Mouse (Mus musculus) stomach, embryonic 14.5 days (tissue): ENCODE results near the gene Hand2. TPM values are rescaled to one million over a fixed set of nuclear protein-coding genes. Genes with fewer than 3 reads are reported as not detected.

Source experiments
- ATAC-seq: fragments of 200-750 bp; cut with Nextera tagmentation; 2 replicates; pipeline ENCODE4 v1.8.0; 2017; ENCODE audit warnings: low read depth, moderate TSS enrichment; ENCODE audit not compliant: insufficient number of reproducible peaks, insufficient read depth, low FRiP score
- H3K27ac ChIP-seq: fragments of 300-500 bp; sonication (generic); 2 replicates; pipeline ENCODE4 v1.5.1; 2014; ENCODE audit warnings: mild to moderate bottlenecking, low read length, moderate library complexity, mixed read lengths
- H3K27me3 ChIP-seq: fragments of 300-500 bp; sonication (generic); 2 replicates; pipeline ENCODE4 v1.6.1; 2014; ENCODE audit warnings: low read length, control low read depth, mixed read lengths; ENCODE audit not compliant: control insufficient read depth, insufficient read depth
- H3K36me3 ChIP-seq: fragments of 300-500 bp; sonication (generic); 2 replicates; pipeline ENCODE4 v1.6.1; 2014; ENCODE audit warnings: mild to moderate bottlenecking, control low read depth, low read length, moderate library complexity, mixed read lengths; ENCODE audit not compliant: control insufficient read depth, insufficient read depth
- H3K4me1 ChIP-seq: fragments of 300-500 bp; sonication (generic); 2 replicates; pipeline ENCODE4 v1.6.1; 2014; ENCODE audit warnings: low read length, control low read depth, mixed read lengths; ENCODE audit not compliant: control insufficient read depth, insufficient read depth
- H3K4me2 ChIP-seq: fragments of 300-500 bp; sonication (generic); replicated peaks from 2 replicates; pipeline ENCODE4 v1.6.1; 2014; ENCODE audit warnings: low read depth, low read length, control low read depth
- H3K4me3 ChIP-seq: fragments of 300-500 bp; sonication (generic); 2 replicates; pipeline ENCODE4 v1.5.1; 2014; ENCODE audit warnings: low read depth, low read length, control low read depth
- H3K9ac ChIP-seq: fragments of 300-500 bp; sonication (generic); replicated peaks from 2 replicates; pipeline ENCODE4 v1.6.1; 2014; ENCODE audit warnings: low read depth, mild to moderate bottlenecking, control low read depth, low read length, moderate library complexity, mixed read lengths
- H3K9me3 ChIP-seq: fragments of 300-500 bp; sonication (generic); 2 replicates; pipeline ENCODE4 v1.6.1; 2016; ENCODE audit warnings: low read depth, low read length, control low read depth; ENCODE audit not compliant: control insufficient read depth
- WGBS: fragments of 180-500 bp; shearing (Covaris S2); extraction: QIAGEN DNeasy Blood & Tissue Kit; methylation state at CpG from one replicate; pipeline ENCODE4 v1.1.7; 2014; 5-methylcytosine and 5-hydroxymethylcytosine counted together
- polyA plus RNA-seq: library from polyadenylated mRNA; unstranded; fragments of >200 nt; fragmentation: Nextera tagmentation; extraction: Ambion mirVana; gene quantifications from 2 replicates; pipeline ENCODE4 v1.2.1, GENCODE M21; 2014

Gene Hand2
- polyA plus RNA-seq, 1 experiment from 2014 or later, result 17.7 TPM

DNA sequence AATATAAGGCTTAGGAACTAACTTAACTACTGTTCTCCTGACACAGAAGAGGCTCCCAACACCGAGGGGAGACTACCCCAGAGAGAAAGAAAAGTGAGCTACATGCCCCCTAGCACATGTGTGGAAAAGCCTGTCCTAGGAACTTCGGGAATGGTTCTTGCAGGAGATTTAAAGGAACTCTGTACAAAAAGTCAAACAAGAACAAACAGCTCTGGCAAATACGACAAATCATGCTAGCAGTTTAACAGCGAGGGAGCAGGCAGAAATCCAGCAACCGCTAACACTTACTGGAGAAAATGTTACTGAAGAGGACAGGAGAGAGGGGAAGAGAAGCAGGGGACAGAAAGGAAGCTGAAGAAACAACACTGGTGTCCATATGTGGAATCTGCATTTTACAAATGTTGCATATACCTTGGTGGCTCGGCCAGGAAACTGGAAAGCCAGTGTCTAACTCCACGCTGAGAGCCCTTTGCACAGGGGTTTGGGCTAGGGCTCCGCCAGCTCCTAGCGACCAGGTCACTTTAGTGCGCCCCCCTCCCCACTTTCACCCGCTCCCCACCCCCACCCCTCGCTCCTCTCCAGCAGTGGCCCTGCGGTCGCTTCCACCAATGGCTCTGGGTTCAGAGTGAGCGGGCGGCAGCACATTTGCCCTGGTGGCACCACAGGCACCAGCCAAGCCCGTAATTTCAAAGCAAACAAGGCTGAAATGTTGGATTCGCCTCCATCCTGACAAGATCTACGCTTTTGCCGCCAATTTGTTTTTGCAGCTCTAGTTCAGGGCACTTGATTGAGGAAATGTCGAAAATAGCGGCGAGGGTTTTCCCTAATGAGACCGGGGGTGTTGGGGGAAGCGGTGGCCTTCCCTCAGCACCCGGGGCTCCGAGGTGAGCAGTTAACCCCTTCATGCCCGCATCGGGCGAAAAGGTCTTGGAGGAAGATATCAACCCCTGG, 8.5 kb upstream of the Hand2 start:
- H3K9ac ChIP-seq, result peak overlapping the region; percentile 42
- WGBS, result 2% methylated on average over 30 of the region's 30 CpGs
- H3K4me1 ChIP-seq, result no peaks in the 10 kb centered on the region
- peak overlapping the region; percentile 33 for H3K4me3 ChIP-seq
- H3K27me3 ChIP-seq, result 0 out of 2 replicates have a peak, but pooled peaks cover 10% of the 10 kb centered on the region
- H3K27ac ChIP-seq, result peak overlapping the region; percentile 71
- ATAC-seq, result peak; percentile 61; the same call in 1 of the 2 replicates
- no peaks in the 10 kb centered on the region for H3K9me3 ChIP-seq
- peak overlapping the region; percentile 66 for H3K4me2 ChIP-seq
- H3K36me3 ChIP-seq, result no peaks in the 10 kb centered on the region

DNA sequence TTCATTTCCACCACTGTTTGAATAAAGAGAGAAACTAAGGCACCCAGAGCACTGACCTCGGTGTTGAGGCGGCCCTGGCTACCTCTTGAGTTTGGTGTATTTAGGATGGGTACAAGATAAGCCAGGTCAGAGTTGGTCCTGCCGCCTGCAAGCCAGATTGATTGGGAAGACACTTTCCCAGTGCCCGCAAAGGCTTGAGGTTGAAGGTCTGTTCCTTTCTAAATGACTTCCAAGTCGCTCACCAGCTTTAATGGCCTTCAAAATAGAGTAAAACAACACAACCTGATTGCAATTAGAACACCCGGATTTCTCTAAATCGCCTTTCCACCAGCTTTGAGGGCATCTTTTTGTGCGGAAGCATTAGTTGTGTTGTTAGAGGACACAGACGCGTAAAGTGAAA, 7.2 kb upstream of the Hand2 start:
- Histone ChIP-seq H3K4me2 (peak overlapping the region; percentile 18; the same call in 1 of the 2 replicates), H3K27me3 (0 out of 2 replicates have a peak, but pooled peaks cover 12% of the 10 kb centered on the region), H3K36me3 (no peaks in the 10 kb centered on the region), H3K4me3 (no peak overlapping the region), H3K9ac (no peak overlapping the region), H3K4me1 (0 out of 2 replicates have a peak, but pooled peaks cover 3% of the 10 kb centered on the region), H3K9me3 (no peaks in the 10 kb centered on the region), H3K27ac (no peak overlapping the region)
- WGBS, result 38% methylated on average over 10 of the region's 10 CpGs
- ATAC-seq, result no peak

DNA sequence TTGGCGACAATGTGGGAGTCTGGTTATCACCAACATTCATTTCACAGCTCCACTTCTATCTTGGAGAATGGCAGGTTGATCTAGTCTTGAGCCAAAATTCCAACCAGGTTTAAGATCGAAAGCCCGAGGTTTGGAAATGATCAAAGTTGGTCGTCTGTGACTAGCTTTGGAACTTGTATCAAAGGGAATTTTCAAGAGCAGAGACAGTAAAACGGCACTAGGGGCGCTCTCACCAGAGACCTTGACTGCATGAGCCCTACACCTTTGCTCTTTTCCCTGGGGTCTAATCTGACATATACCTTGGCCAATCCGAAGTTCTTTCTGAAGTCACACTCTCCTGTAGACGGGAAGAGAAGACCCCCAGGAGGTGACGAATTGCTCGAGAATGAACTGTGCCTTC, 6.6 kb upstream of the Hand2 start:
- 0 out of 2 replicates have a peak, but pooled peaks cover 12% of the 10 kb centered on the region for H3K27me3 ChIP-seq
- H3K27ac ChIP-seq, result no peak overlapping the region
- H3K36me3 ChIP-seq, result no peaks in the 10 kb centered on the region
- no peak overlapping the region for H3K4me2 ChIP-seq
- no peaks in the 10 kb centered on the region for H3K9me3 ChIP-seq
- ATAC-seq, result 0 out of 2 replicates have a peak, but pooled peaks have one; percentile 40
- H3K4me3 ChIP-seq, result no peak overlapping the region
- H3K9ac ChIP-seq, result no peak overlapping the region
- H3K4me1 ChIP-seq, result 0 out of 2 replicates have a peak, but pooled peaks cover 3% of the 10 kb centered on the region
- 26% methylated on average over 10 of the region's 10 CpGs for WGBS

DNA sequence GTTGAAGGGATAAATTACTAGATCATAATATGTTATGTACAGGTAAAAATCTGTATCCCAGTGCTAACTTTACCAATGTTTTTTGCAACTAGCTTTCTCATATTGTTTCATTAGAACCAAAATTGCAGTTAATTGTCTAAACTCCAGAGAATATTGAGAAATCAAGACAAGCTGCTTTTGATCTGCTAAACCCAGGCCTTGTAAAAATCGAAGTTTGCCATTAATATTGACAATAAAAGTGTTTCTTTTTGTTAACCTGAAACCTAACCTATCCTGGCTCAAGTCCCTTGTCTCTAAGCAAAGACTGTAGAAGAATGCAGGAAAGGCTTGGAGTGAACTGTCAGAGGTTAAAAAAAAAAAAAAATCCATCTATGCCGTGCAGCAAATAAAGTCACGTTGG, 5.3 kb upstream of the Hand2 start:
- no peak overlapping the region for H3K4me3 ChIP-seq
- 0 out of 2 replicates have a peak, but pooled peaks cover 12% of the 10 kb centered on the region for H3K27me3 ChIP-seq
- no peaks in the 10 kb centered on the region for H3K9me3 ChIP-seq
- 31% methylated on average over 3 of the region's 3 CpGs for WGBS
- H3K36me3 ChIP-seq, result no peaks in the 10 kb centered on the region
- H3K4me2 ChIP-seq, result no peak overlapping the region; the same call in 1 of the 2 replicates
- ATAC-seq, result no peak
- 0 out of 2 replicates have a peak, but pooled peaks cover 3% of the 10 kb centered on the region for H3K4me1 ChIP-seq
- no peak overlapping the region for H3K27ac ChIP-seq
- no peak overlapping the region for H3K9ac ChIP-seq

DNA sequence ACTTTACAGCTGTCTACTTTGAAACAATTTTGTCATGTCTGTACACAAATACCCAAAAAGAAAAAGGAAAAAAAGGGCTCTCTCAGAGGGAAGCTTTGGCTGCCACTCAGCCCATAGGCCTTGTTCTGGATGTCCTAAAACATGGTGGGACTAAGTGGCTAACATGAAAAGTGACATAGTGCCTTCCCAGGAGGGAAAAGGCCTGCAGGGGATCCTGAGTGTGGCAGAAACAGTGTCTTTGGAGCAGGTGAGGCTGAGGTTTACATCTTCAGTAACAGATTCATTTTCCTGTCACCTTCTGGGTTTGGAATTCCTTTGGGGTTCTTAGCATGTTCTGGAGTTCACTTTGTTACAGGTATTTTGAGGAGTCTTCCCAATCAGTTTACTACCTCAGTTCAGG, 3.7 kb upstream of the Hand2 start:
- 0 out of 2 replicates have a peak overlapping the region, but pooled peaks have one; percentile 6 for H3K9ac ChIP-seq
- no peaks in the 10 kb centered on the region for H3K9me3 ChIP-seq
- H3K27ac ChIP-seq, result no peak overlapping the region
- 0 out of 2 replicates have a peak, but pooled peaks cover 12% of the 10 kb centered on the region for H3K27me3 ChIP-seq
- H3K4me2 ChIP-seq, result peak overlapping the region; percentile 55
- no peaks in the 10 kb centered on the region for H3K36me3 ChIP-seq
- H3K4me3 ChIP-seq, result no peak overlapping the region; the same call in 1 of the 2 replicates
- H3K4me1 ChIP-seq, result 0 out of 2 replicates have a peak, but pooled peaks cover 3% of the 10 kb centered on the region
- no peak for ATAC-seq

DNA sequence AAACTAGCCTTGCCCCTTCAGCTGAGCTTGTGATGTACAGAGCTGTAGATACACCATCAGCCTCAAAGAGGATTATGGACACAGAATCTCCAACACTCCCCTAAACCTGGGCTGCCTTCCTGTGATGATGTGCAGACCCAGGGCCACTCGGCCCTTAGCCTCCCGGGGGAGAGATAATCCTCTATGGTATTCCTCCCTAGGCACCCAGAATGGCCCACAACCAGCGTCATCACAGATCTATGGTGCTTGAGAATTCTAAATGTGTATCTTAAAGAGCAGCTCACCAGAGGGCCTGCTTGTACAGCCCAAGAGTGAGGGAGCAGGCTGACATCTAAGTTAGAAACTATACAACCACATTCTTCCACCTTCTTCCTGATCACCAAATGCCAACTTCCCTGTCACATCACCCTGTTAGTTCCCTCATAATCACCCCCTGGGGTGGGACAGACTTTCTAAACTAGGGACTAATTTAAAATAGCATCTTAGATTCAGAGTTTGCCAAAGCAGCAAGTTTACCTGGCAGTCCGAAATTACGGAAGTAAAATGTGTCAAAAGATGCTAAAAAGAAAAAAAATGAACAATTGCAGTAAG, 2.8 kb upstream of the Hand2 start:
- 0 out of 2 replicates have a peak, but pooled peaks cover 3% of the 10 kb centered on the region for H3K4me1 ChIP-seq
- H3K9ac ChIP-seq, result peak overlapping the region; percentile 40; the same call in 1 of the 2 replicates
- ATAC-seq, result no peak
- H3K4me3 ChIP-seq, result peak overlapping the region; percentile 66
- peak overlapping the region; percentile 49; the same call in 1 of the 2 replicates for H3K27ac ChIP-seq
- 23% methylated on average over 5 of the region's 5 CpGs for WGBS
- no peaks in the 10 kb centered on the region for H3K9me3 ChIP-seq
- H3K36me3 ChIP-seq, result no peaks in the 10 kb centered on the region
- peak overlapping the region; percentile 55 for H3K4me2 ChIP-seq
- 0 out of 2 replicates have a peak, but pooled peaks cover 12% of the 10 kb centered on the region for H3K27me3 ChIP-seq

DNA sequence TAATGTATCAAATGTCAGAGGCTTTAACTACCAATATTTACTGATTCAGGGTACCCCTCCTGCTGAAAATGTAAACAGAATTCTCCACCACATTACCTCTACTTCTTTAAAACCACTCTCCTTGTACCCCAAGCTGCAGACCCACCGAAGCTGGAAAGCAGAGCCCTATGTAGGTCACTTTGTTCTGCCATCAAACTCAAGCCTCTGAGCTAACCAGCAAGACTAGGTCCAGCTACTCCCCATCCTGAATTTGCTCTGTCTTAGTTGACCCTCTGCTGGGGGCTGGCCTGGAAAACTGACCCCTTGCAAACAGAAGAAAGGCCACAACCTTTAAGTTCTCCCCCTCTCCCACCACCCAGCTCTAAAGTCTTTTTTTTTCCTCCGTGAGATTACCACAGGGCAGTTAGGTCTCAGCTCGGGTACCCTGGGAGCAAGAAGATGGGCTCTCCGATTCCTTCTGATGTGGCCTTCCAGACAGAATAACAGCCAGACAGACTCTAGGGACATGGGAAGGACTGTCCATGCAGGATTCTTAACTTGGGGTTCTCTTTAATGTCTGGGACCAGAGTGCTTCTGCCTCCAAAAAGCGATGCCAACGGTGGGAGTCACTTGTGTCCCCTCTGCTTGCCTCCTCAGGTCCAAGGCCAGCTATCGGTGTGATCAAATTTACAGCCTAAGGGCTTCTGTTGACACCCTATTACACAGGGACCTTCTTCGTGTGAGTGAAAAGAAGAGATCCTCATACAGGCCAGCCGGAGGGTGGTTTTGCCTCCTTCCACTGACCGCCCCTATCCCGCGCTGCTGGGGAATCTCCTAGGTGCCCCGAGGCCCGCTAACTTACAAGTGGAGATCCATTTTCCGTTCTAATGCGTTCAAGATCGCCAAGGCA, 1.4 kb upstream of the Hand2 start:
- Histone ChIP-seq H3K9me3 (no peaks in the 10 kb centered on the region), H3K9ac (peak overlapping the region; percentile 40), H3K4me1 (0 out of 2 replicates have a peak, but pooled peaks cover 3% of the 10 kb centered on the region), H3K4me2 (peak overlapping the region; percentile 55), H3K27ac (peak overlapping the region; percentile 58; the same call in 1 of the 2 replicates), H3K36me3 (no peaks in the 10 kb centered on the region), H3K4me3 (peak overlapping the region; percentile 66), H3K27me3 (0 out of 2 replicates have a peak, but pooled peaks cover 7% of the 10 kb centered on the region)
- 17% methylated on average over 17 of the region's 17 CpGs for WGBS
- no peak for ATAC-seq
